In the genomic region with DNA sequence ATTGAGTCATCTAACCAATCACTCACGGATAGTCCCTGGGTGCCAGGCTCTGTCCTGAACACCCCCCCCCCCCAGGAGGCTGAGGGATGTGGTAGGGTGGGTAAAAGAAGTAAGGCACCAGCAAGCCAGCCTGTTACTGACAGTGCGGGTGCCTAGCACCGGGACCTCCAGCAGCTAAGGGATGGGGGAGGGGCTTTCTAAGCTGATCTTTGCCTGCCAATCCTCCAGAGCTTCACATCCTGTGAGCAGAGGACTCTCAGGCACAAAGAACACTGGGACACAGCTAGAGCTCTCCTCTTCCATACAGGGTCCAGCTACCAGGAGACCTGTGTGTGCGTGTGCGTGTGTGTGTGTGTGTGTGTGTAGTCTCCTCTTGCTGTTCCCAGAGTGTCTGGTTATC, we compare ENCODE assay signal across 14 mouse cellular contexts.
DNase-seq lines count a peak whose midpoint lies in the region; ATAC-seq lines count a peak whose summit lies in the region.
"Had no signal": no experiment of that assay in that cellular context is flagged by ENCODE, and none has a peak within 500 bp of the region (broad histone marks: within the 10 kb centered on the region; RNA-seq: fewer than 3 reads in every experiment).

No protein-coding gene starts in this region.

- peaks cover 36% of the 10 kb centered on the region for H3K4me1 ChIP-seq in embryonic facial prominence, embryonic 10.5 days
- peaks cover 24% of the 10 kb centered on the region for H3K4me1 ChIP-seq in hindbrain, embryonic 16.5 days (ENCODE audit: control insufficient read depth, insufficient read depth, low read depth, low read length)
- H3K4me1 ChIP-seq in neural tube, embryonic 14.5 days (ENCODE audit: control insufficient read depth, insufficient read depth, low read length), result peaks cover 6% of the 10 kb centered on the region; the same call in 1 of the 2 replicates

- intact Hi-C loops in heart, postnatal 36 days (cut with DNase I), result no loop called here

- peak overlapping the region; percentile 13; the same call in 1 of the 2 replicates for H3K9ac ChIP-seq in hindbrain, embryonic 16.5 days (ENCODE audit: low read depth, low read length)
- no peak overlapping the region for H3K9ac ChIP-seq in neural tube, embryonic 14.5 days (replicated peaks; ENCODE audit: low read depth, low read length)

- 0 out of 2 replicates have a peak, but pooled peaks have one; percentile 30 for ATAC-seq in hindbrain, embryonic 16.5 days
- ATAC-seq in neural tube, embryonic 14.5 days (ENCODE audit: low read depth), result peak; percentile 6; the same call in 1 of the 2 replicates
- no peak for ATAC-seq in frontal cortex, adult (ENCODE audit: low TSS enrichment)
- ATAC-seq: activated CD4-positive, CD25-positive, alpha-beta regulatory T cell, adult 4 months; inflammation-experienced regulatory T-cells, adult 6 months had no signal

- no peak overlapping the region for H3K4me3 ChIP-seq in embryonic facial prominence, embryonic 10.5 days
- no peak overlapping the region for H3K4me3 ChIP-seq in hindbrain, embryonic 16.5 days (ENCODE audit: low read length)
- no peak overlapping the region for H3K4me3 ChIP-seq in neural tube, embryonic 14.5 days (ENCODE audit: low read depth, low read length)

- no peaks in the 10 kb centered on the region for H3K27me3 ChIP-seq in embryonic facial prominence, embryonic 10.5 days (replicated peaks; ENCODE audit: low read depth, poor library complexity, severe bottlenecking)
- no peaks in the 10 kb centered on the region for H3K27me3 ChIP-seq in hindbrain, embryonic 16.5 days (replicated peaks; ENCODE audit: control insufficient read depth, insufficient read depth, low read length)
- H3K27me3 ChIP-seq in neural tube, embryonic 14.5 days (ENCODE audit: control insufficient read depth, insufficient read depth, low read length), result no peaks in the 10 kb centered on the region

- H3K36me3 ChIP-seq in embryonic facial prominence, embryonic 10.5 days (replicated peaks), result no peaks in the 10 kb centered on the region
- H3K36me3 ChIP-seq in hindbrain, embryonic 16.5 days (ENCODE audit: control insufficient read depth, insufficient read depth, low read length), result no peaks in the 10 kb centered on the region
- H3K36me3 ChIP-seq in neural tube, embryonic 14.5 days (ENCODE audit: control insufficient read depth, insufficient read depth, low read length), result no peaks in the 10 kb centered on the region
- H3K36me3 ChIP-seq: G1E had no signal

- no peak overlapping the region for H3K4me2 ChIP-seq in hindbrain, embryonic 16.5 days (ENCODE audit: low read length)
- H3K4me2 ChIP-seq in neural tube, embryonic 14.5 days (ENCODE audit: low read depth, low read length), result no peak overlapping the region
- H3K4me2 ChIP-seq: heart, embryonic 11.5 days had no signal

- 18% methylated on average over 5 of the region's 5 CpGs for WGBS in embryonic facial prominence, embryonic 10.5 days
- 19% methylated on average over 5 of the region's 5 CpGs for WGBS in hindbrain, embryonic 16.5 days
- 24% methylated on average over 5 of the region's 5 CpGs for WGBS in neural tube, embryonic 14.5 days

- DNase-seq in cerebellum, adult 9-11 months, result peak; percentile 52
- DNase-seq in cerebellum, adult 11 months, result no peak
- DNase-seq in embryonic facial prominence, embryonic 10.5 days (ENCODE audit: low spot score), result no peak
- no peak for DNase-seq in heart, postnatal 36 days
- DNase-seq in right cerebral cortex, postnatal 36 days (ENCODE audit: low spot score in 2 of 2), result no peak
- DNase-seq: kidney, postnatal 10 days; lung, postnatal 10 days had no signal

- no peaks in the 10 kb centered on the region for H3K9me3 ChIP-seq in embryonic facial prominence, embryonic 10.5 days
- H3K9me3 ChIP-seq in hindbrain, embryonic 16.5 days (ENCODE audit: control insufficient read depth, low read length), result no peaks in the 10 kb centered on the region
- no peaks in the 10 kb centered on the region for H3K9me3 ChIP-seq in neural tube, embryonic 14.5 days (ENCODE audit: control insufficient read depth, low read length)
- H3K9me3 ChIP-seq: G1E had no signal

- H3K27ac ChIP-seq in embryonic facial prominence, embryonic 10.5 days (replicated peaks), result peak overlapping the region; percentile 15
- no peak overlapping the region for H3K27ac ChIP-seq in hindbrain, embryonic 16.5 days (ENCODE audit: low read depth, low read length)
- no peak overlapping the region for H3K27ac ChIP-seq in neural tube, embryonic 14.5 days (ENCODE audit: low read depth, low read length)
